Comparison of ENCODE assay signal across 27 mouse cellular contexts in the genomic region with DNA sequence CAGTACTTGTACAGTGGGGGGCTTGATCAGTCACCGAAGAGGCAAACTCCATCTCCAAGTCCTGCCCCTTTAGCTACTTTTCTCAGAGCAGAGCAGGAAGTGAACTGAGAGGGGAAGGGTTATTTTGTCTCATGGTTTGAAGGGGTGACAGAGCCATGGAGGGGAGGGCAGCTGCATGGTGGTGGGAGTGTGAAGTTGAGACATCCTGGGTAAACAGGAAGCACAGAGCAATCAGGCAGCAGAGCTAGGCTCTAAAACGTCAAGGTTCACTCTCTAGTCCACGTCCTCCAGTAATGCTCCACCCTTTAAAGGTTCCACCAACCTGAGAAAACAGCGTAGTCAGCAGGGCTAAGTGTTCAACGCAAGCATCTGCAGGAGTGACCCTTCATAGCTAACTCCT. TPM values are rescaled to one million over a fixed set of nuclear protein-coding genes. Genes with fewer than 3 reads are reported as not detected.
A peak's percentile ranks its signal among the peaks of the same experiment; 100 is the strongest.
DNase-seq lines count a peak whose midpoint lies in the region; ATAC-seq lines count a peak whose summit lies in the region.
"Had no signal": no experiment of that assay in that cellular context is flagged by ENCODE, and none has a peak within 500 bp of the region (broad histone marks: within the 10 kb centered on the region; RNA-seq: fewer than 3 reads in every experiment).

No protein-coding gene starts in this region.

- peak; percentile 16 for DNase-seq in CD4-positive, CD25-positive, alpha-beta regulatory T cell, adult 2 months (ENCODE audit: low read depth, low spot score)
- peak; percentile 32 for DNase-seq in T-cell, adult 2 months (ENCODE audit: low spot score)
- DNase-seq in yolk sac, embryonic 10.5 days (ENCODE audit: low spot score): peak; percentile 50
- DNase-seq in kidney, postnatal 36 days: no peak
- DNase-seq in layer of hippocampus, adult 18-20 months (ENCODE audit: low spot score in 2 of 2): no peak
- DNase-seq: adrenal gland, postnatal 25 days; B cell, adult 2 months; cerebellum, adult 11-12 months; cerebellum, adult 9-11 months; forebrain, postnatal 0 days; gastrocnemius, postnatal 14 days; heart, adult 11 months; kidney, postnatal 25 days; layer of hippocampus, postnatal 36 days; left cerebral cortex, postnatal 4 days; lung, embryonic 14.5 days; lung, postnatal 14 days; right cerebral cortex, postnatal 4 days; thymus, adult 18-20 months; thymus, postnatal 36 days had no signal

- ATAC-seq in inflammation-experienced regulatory T-cells, adult 6 months: peak; percentile 21
- ATAC-seq: forebrain, postnatal 0 days; intestine, embryonic 15.5 days; midbrain, embryonic 15.5 days; Patski had no signal

RNA-seq across cellular contexts. Expression of a gene that starts 40.8 kb away (rescaled TPM):
- polyA plus RNA-seq in inflammation-experienced regulatory T-cells, adult 6 months (2017; shearing (Covaris generic)): 1 to 10 TPM in 2 of 3 experiments, under 1 TPM in 1; 0.79 to 2.6 (median 1.1) TPM
- total RNA-seq in layer of hippocampus, adult 18-20 months (2021): not detected
- total RNA-seq: adrenal gland, adult 18-20 months; forebrain, postnatal 0 days; gastrocnemius, postnatal 14 days; layer of hippocampus, postnatal 36 days; left cerebral cortex, postnatal 4 days had no signal
- polyA plus RNA-seq: cortical plate, adult 2 months; forebrain, postnatal 0 days; heart, postnatal 0 days; Patski had no signal

Comparison
In these comparisons a context has a peak if more than half of its experiments do, and no peak if none do; other contexts are left out.
1. DNase-seq: peak in CD4-positive, CD25-positive, alpha-beta regulatory T cell, adult 2 months (single experiment), T-cell, adult 2 months (single experiment) and yolk sac, embryonic 10.5 days (single experiment); none in kidney, postnatal 36 days (0 of 2) and layer of hippocampus, adult 18-20 months (0 of 2).